Mouse (Mus musculus) liver, adult 2 months (tissue): Measurements from ENCODE around the gene Col2a1.

ENCODE experiments used
- CTCF ChIP-seq: fragments of 200-500 bp; IDR thresholded peaks from 2 replicates; pipeline ENCODE4 v1.5.1; 2011; ENCODE audit warnings: low read depth, low read length, control low read depth
- POLR2A ChIP-seq: fragments of 200-500 bp; IDR thresholded peaks from 2 replicates; pipeline ENCODE4 v1.6.1; 2011; ENCODE audit warnings: low read length, control low read depth; ENCODE audit not compliant: insufficient read depth; ENCODE audit errors: extremely low read depth

DNA sequence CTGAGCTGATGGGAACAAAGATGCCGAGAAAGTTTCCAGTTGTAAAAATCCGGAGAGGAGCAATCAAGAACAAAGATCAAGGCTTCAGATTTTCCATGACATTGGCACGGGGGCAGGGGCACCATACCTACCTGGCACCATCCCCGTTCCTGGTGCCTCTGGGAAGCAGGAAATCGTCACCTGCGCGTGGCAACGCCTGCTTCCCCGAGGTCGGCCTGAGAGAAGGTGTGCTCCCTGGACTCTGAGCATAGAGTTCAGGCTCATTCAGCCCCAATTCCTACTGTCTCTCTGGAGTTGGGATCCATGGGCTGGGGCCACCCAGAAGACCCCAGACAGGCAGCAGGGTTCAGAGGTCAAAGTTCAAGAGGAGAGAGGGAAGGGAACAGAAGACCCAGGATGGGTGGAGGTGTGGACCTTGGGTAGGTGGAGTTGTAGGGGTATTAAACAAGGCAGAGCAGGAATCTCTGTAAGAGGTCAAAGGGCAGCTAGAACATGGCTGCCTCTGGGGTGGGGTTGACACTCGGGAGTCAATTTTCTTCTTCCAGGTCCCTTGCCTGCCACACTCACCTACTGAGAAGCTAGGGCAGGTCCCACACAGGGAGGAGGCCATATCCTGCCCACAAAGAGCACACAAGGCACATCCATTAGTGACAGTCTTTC, 58.7 kb downstream of the Col2a1 start:
- no peak for TF ChIP-seq CTCF
- no peak for TF ChIP-seq POLR2A
